Mouse (Mus musculus) heart, postnatal 36 days (tissue): ENCODE data around the gene Madd. TPM values are rescaled to one million over a fixed set of nuclear protein-coding genes. Genes with fewer than 3 reads are reported as not detected.
A peak's percentile ranks its signal among the peaks of the same experiment; 100 is the strongest.

Experiments used
- DNase-seq, 2 experiments: peaks; one replicate each; pipeline ENCODE4 v3.0.0; 2021 to 2022
- intact Hi-C: fragments of 180-260 bp; cut with DNase I; formaldehyde crosslinking; loops from one replicate; pipeline ENCODE4 v1.15.1; 2025
- total RNA-seq, 2 experiments: library from RNA; stranded (reverse); gene quantifications; 2 replicates each; pipeline ENCODE4 v1.2.3; 2021

The Madd gene
- total RNA-seq, 2 experiments from 2014 or later: 5.8 to 6.6 TPM

- intact Hi-C loops: no loop called here
- no peak for DNase-seq
Measured at GRCm38 (mm10) chr2:91109241-91109640, 74.4 kb downstream of the Madd start.

GRCm38 (mm10) chr2:91108156-91108555 is 75.5 kb downstream of the Madd start:
- intact Hi-C loops: no loop called here

GRCm38 (mm10) chr2:91101124-91101740 is 82.4 kb downstream of the Madd start:
- peak; percentile 89 to 95 for DNase-seq
- intact Hi-C loops: loop anchor here (1.0 to 5.0 kb wide), 3 partner anchors 31 to 235 kb away; partner anchors contain the start of gene Slc39a13

More at GRCm38 (mm10) chr2:91108156-91108555, 75.5 kb downstream of the Madd start:
- DNase-seq: no peak

GRCm38 (mm10) chr2:91098156-91098555 is 85.5 kb downstream of the Madd start:
- DNase-seq: no peak
- intact Hi-C loops: no loop called here

- intact Hi-C loops: no loop called here
- DNase-seq: no peak
Measured at GRCm38 (mm10) chr2:91097015-91097414, 86.6 kb downstream of the Madd start.

- no peak for DNase-seq
- intact Hi-C loops: no loop called here
Measured at GRCm38 (mm10) chr2:91096524-91096923, 87.1 kb downstream of the Madd start.

GRCm38 (mm10) chr2:91090827-91091226 is 92.8 kb downstream of the Madd start:
- no peak for DNase-seq
- intact Hi-C loops: no loop called here

GRCm38 (mm10) chr2:91090208-91090607 is 93.4 kb downstream of the Madd start:
- intact Hi-C loops: no loop called here
- DNase-seq: no peak

- no peak for DNase-seq
- intact Hi-C loops: no loop called here
Measured at GRCm38 (mm10) chr2:91088987-91089386, 94.7 kb downstream of the Madd start.

GRCm38 (mm10) chr2:91087453-91087852 is 96.2 kb downstream of the Madd start:
- no peak for DNase-seq
- intact Hi-C loops: no loop called here

Other genes starting within 250 kb of the Madd start
- gene Celf1, start 243.5 kb downstream of the Madd start, total RNA-seq: 10 to 100 TPM; 72.6 to 75.3 TPM
- gene Rapsn, start 148.2 kb downstream of the Madd start, total RNA-seq: 10 to 100 TPM; 16.9 to 17.8 TPM
- 100 to 1,000 TPM; 211 to 237 TPM for gene Psmc3, start 129.8 kb downstream of the Madd start, total RNA-seq
- 10 to 100 TPM; 21.7 to 24.2 TPM for gene Slc39a13, start 113.4 kb downstream of the Madd start, total RNA-seq
- 1 to 10 TPM; 4.2 to 6.2 TPM for gene Spi1, start 101.4 kb downstream of the Madd start, total RNA-seq
- 1,000 to 10,000 TPM; 1,434 to 1,723 TPM for gene Mybpc3, start 65.7 kb downstream of the Madd start, total RNA-seq
- 10 to 100 TPM; 17.3 TPM for gene Nr1h3, start 19.0 kb upstream of the Madd start, total RNA-seq
- 10 to 100 TPM; 18.0 to 19.5 TPM for gene Acp2, start 19.0 kb upstream of the Madd start, total RNA-seq
- 1 to 10 TPM; 3.0 to 3.9 TPM for gene Ddb2, start 53.1 kb upstream of the Madd start, total RNA-seq
- 100 to 1,000 TPM; 150 to 151 TPM for gene Pacsin3, start 72.1 kb upstream of the Madd start, total RNA-seq
- gene Arfgap2, start 81.1 kb upstream of the Madd start, total RNA-seq: 10 to 100 TPM; 57.1 to 60.9 TPM